Mouse (Mus musculus): Measurements from ENCODE around the gene Tmem132e. TPM values are rescaled to one million over a fixed set of nuclear protein-coding genes. Genes with fewer than 3 reads are reported as not detected.

The Tmem132e gene
- polyA plus RNA-seq, 1 experiment from 2014 or later: not detected

GRCm38 (mm10) chr11:82405641-82406040 lies 16.9 kb downstream of the Tmem132e start:
- 55% methylated on average over 3 of the region's 3 CpGs for WGBS (ENCODE audit: missing documents)
- H3K27ac ChIP-seq: no peak overlapping the region
- H3K36me3 ChIP-seq (ENCODE audit: inconsistent target): no peaks in the 10 kb centered on the region
- no peaks in the 10 kb centered on the region for H3K79me2 ChIP-seq (ENCODE audit: inconsistent target)
- H3K4me3 ChIP-seq (ENCODE audit: inconsistent target): no peak overlapping the region

DNA sequence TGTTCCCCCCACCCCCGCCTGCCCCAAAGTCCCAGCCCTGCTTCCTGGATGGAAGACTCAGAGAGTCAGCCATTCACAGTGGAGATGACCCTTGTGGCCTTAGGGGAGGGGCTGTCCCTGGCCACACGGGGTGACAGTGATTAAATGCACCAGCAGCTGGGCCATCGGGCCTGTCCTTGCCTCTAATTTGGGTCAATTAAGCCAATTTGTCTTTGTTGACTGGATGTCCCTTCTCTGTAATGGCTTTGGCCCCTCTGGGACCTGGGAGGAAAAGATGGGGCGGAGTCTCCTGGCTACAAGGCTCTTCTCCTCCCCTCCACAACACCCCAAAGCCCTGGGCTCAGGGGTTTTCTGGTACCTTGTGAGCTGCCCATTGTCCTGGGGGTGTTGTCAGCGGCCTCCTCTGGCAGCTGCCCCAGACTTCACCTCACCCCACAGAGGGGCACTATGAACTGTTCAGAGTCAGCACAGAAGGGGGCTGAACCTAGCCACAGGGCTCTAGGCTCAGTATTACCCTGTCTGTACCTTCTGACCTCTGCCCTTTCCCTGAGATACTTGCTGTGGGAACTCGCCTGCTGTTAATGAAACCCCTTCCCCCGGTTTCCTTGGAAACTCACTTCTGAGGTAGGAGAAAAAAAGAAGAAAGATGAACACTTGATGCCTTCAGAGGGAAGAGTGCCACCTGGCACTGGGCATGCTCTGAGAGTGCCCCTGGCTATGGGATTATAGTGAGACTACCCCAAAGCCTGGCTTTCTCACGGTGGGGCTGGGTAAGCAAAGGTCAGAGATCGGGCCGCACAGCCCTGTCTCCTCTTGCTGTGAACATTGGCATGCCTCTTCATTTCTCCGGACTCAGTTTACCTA lies 17.9 kb downstream of the Tmem132e start:
- Histone ChIP-seq H3K79me2 (ENCODE audit: inconsistent target) (no peaks in the 10 kb centered on the region), H3K36me3 (ENCODE audit: inconsistent target) (no peaks in the 10 kb centered on the region), H3K4me3 (ENCODE audit: inconsistent target) (no peak overlapping the region), H3K27ac (no peak overlapping the region)
- WGBS (ENCODE audit: missing documents): 75% methylated on average over 11 of the region's 11 CpGs

GRCm38 (mm10) chr11:82412496-82412895 lies 23.8 kb downstream of the Tmem132e start:
- no peaks in the 10 kb centered on the region for H3K79me2 ChIP-seq (ENCODE audit: inconsistent target)
- WGBS (ENCODE audit: missing documents): 70% methylated on average over 1 of the region's 1 CpGs
- no peak overlapping the region for H3K27ac ChIP-seq
- no peaks in the 10 kb centered on the region for H3K36me3 ChIP-seq (ENCODE audit: inconsistent target)
- no peak overlapping the region for H3K4me3 ChIP-seq (ENCODE audit: inconsistent target)

GRCm38 (mm10) chr11:82418337-82419041 lies 29.8 kb downstream of the Tmem132e start:
- WGBS (ENCODE audit: missing documents): 100% methylated on average over 2 of the region's 9 CpGs
- H3K27ac ChIP-seq: no peak overlapping the region
- no peaks in the 10 kb centered on the region for H3K36me3 ChIP-seq (ENCODE audit: inconsistent target)
- no peak overlapping the region for H3K4me3 ChIP-seq (ENCODE audit: inconsistent target)
- H3K79me2 ChIP-seq (ENCODE audit: inconsistent target): no peaks in the 10 kb centered on the region

- Histone ChIP-seq H3K4me3 (ENCODE audit: inconsistent target) (no peak overlapping the region), H3K36me3 (ENCODE audit: inconsistent target) (no peaks in the 10 kb centered on the region), H3K27ac (no peak overlapping the region), H3K79me2 (ENCODE audit: inconsistent target) (no peaks in the 10 kb centered on the region)
- WGBS (ENCODE audit: missing documents): 24% methylated on average over 5 of the region's 5 CpGs
These were observed 33.2 kb downstream of the Tmem132e start for GRCm38 (mm10) chr11:82421909-82422308.

- WGBS (ENCODE audit: missing documents): 93% methylated on average over 4 of the region's 4 CpGs
- H3K4me3 ChIP-seq (ENCODE audit: inconsistent target): no peak overlapping the region
- no peak overlapping the region for H3K27ac ChIP-seq
These were observed 34.8 kb downstream of the Tmem132e start for GRCm38 (mm10) chr11:82423521-82423920.

DNA sequence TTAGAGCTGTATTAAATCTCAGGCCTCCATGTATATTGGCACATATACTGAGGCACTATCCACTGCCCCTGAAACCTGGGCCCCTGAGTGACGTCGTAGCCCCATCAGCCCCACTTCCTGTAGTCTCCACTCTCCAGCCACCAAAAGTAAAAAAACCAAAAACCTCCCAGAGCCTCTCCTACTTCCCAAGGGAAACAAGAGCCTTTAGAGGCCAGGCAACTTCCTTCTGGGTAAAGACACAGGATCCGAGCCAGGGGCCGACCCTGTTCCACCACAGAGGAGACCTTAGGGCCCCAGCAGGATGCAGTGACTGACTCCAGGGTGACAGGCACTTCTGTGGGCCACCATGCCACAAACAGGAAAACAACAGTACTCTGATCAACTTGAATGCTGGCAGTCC lies 40.1 kb downstream of the Tmem132e start:
- WGBS (ENCODE audit: missing documents): 39% methylated on average over 4 of the region's 4 CpGs
- H3K36me3 ChIP-seq (ENCODE audit: inconsistent target): no peaks in the 10 kb centered on the region
- H3K27ac ChIP-seq: no peak overlapping the region
- no peak overlapping the region for H3K4me3 ChIP-seq (ENCODE audit: inconsistent target)
- H3K79me2 ChIP-seq (ENCODE audit: inconsistent target): no peaks in the 10 kb centered on the region

More at GRCm38 (mm10) chr11:82423521-82423920, 34.8 kb downstream of the Tmem132e start:
- Histone ChIP-seq H3K79me2 (ENCODE audit: inconsistent target) (no peaks in the 10 kb centered on the region), H3K36me3 (ENCODE audit: inconsistent target) (no peaks in the 10 kb centered on the region)

DNA sequence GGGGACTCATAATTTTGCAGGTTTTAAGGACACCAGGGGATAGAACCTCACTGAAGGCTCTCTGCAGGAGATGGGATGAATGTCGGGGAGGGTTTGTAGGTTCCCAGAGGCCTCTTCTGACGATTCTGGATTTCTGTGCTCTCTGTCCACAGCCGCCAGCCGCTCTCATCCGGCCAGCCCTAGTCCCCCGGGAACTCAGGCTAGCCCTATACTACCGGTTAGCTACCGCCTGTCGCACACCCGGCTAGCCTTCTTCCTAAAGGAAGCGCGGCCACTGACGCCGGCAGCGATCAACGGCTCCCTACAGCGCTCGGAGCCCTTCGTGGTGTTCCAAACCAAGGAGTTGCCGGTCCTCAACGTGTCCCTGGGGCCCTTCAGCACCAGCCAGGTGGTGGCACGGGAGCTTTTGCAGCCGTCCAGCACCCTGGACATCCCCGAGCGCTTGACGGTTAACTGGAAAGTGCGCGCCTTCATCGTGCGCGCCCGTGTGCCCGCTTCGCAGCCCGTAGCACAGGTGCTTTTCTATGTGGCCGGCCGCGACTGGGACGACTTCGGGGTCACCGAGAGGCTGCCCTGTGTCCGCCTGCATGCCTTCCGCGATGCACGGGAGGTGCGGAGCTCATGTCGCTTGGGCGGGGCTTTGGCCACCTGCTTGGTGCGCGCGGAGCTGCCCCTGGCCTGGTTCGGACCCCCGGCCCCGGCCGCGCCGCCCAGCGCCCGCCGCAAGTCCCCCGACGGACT lies 45.6 kb downstream of the Tmem132e start:
- H3K79me2 ChIP-seq (ENCODE audit: inconsistent target): no peaks in the 10 kb centered on the region
- H3K4me3 ChIP-seq (ENCODE audit: inconsistent target): no peak overlapping the region
- WGBS (ENCODE audit: missing documents): 4% methylated on average over 62 of the region's 62 CpGs
- H3K36me3 ChIP-seq (ENCODE audit: inconsistent target): no peaks in the 10 kb centered on the region
- H3K27ac ChIP-seq: no peak overlapping the region

DNA sequence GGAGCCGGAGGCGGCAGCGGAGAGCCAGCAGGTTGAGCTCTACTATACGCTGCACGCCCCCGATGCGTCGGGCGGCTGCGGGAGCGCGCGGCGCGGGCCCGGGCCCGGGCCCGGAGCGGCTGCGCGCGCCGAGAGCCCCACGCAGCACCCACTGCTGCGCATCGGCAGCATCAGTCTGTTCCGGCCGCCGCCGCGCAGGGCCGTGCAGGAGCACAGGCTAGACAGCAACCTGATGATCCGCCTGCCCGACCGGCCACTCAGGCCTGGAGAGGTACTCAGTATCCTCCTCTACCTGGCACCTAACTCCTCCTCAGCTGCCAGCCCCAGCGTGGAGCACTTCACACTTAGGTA lies 46.1 kb downstream of the Tmem132e start:
- no peak overlapping the region for H3K27ac ChIP-seq
- H3K36me3 ChIP-seq (ENCODE audit: inconsistent target): no peaks in the 10 kb centered on the region
- H3K4me3 ChIP-seq (ENCODE audit: inconsistent target): no peak overlapping the region
- H3K79me2 ChIP-seq (ENCODE audit: inconsistent target): no peaks in the 10 kb centered on the region
- 6% methylated on average over 36 of the region's 36 CpGs for WGBS (ENCODE audit: missing documents)

- no peak overlapping the region for H3K27ac ChIP-seq
- no peaks in the 10 kb centered on the region for H3K36me3 ChIP-seq (ENCODE audit: inconsistent target)
- no peaks in the 10 kb centered on the region for H3K79me2 ChIP-seq (ENCODE audit: inconsistent target)
- no peak overlapping the region for H3K4me3 ChIP-seq (ENCODE audit: inconsistent target)
- 65% methylated on average over 9 of the region's 9 CpGs for WGBS (ENCODE audit: missing documents)
These were observed 59.8 kb downstream of the Tmem132e start for GRCm38 (mm10) chr11:82448485-82448884.

- Histone ChIP-seq H3K27ac (no peak overlapping the region), H3K79me2 (ENCODE audit: inconsistent target) (no peaks in the 10 kb centered on the region), H3K4me3 (ENCODE audit: inconsistent target) (no peak overlapping the region), H3K36me3 (ENCODE audit: inconsistent target) (no peaks in the 10 kb centered on the region)
- 73% methylated on average over 5 of the region's 5 CpGs for WGBS (ENCODE audit: missing documents)
These were observed 63.8 kb downstream of the Tmem132e start for GRCm38 (mm10) chr11:82452516-82452915.

DNA sequence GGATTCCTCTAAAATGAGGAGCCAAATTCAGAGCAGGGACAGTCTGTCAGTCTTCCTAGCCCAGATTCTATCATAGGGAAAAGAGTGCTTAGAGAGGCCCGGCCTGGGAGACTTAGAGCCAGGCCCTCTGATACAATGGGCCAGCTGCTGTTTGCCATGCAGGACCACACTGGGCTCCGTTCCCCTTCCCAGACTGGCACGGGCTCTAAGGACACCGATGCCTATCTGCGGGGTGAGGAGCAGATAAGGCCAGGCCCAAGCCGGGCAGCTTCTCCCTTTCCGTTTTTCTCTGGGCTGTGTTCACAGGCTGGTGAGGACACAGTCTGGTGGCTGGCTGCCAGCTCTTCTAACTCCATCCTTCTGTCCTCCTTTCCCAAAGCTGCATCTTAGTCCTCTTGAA lies 64.5 kb downstream of the Tmem132e start:
- WGBS (ENCODE audit: missing documents): 85% methylated on average over 7 of the region's 7 CpGs
- Histone ChIP-seq H3K27ac (no peak overlapping the region), H3K36me3 (ENCODE audit: inconsistent target) (no peaks in the 10 kb centered on the region), H3K4me3 (ENCODE audit: inconsistent target) (no peak overlapping the region), H3K79me2 (ENCODE audit: inconsistent target) (no peaks in the 10 kb centered on the region)

- 79% methylated on average over 7 of the region's 7 CpGs for WGBS (ENCODE audit: missing documents)
- no peaks in the 10 kb centered on the region for H3K79me2 ChIP-seq (ENCODE audit: inconsistent target)
- H3K36me3 ChIP-seq (ENCODE audit: inconsistent target): no peaks in the 10 kb centered on the region
- H3K4me3 ChIP-seq (ENCODE audit: inconsistent target): no peak overlapping the region
- H3K27ac ChIP-seq: no peak overlapping the region
These were observed 72.6 kb downstream of the Tmem132e start for GRCm38 (mm10) chr11:82461326-82461725.

DNA sequence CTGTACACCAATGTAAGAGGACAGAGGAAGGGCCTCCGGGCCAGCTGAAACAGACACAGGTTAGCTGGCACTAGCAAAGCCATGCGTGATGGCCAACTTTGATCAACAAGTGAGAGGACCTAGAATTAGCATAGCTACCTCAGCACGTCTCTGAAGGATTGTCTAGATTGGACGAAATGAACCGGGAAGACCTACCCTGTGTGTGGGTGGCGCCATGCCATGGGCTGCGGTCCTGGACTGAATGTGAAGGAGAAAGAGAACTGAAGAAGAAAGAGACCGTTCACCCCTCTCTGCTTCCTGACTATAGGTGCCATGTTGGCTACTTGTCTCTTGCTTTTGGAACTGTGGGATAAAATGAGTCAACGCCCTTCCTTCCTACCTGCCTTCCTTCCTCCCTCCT lies 76.8 kb downstream of the Tmem132e start:
- no peaks in the 10 kb centered on the region for H3K36me3 ChIP-seq (ENCODE audit: inconsistent target)
- no peaks in the 10 kb centered on the region for H3K79me2 ChIP-seq (ENCODE audit: inconsistent target)
- H3K27ac ChIP-seq: no peak overlapping the region
- H3K4me3 ChIP-seq (ENCODE audit: inconsistent target): no peak overlapping the region
- 97% methylated on average over 9 of the region's 9 CpGs for WGBS (ENCODE audit: missing documents)

DNA sequence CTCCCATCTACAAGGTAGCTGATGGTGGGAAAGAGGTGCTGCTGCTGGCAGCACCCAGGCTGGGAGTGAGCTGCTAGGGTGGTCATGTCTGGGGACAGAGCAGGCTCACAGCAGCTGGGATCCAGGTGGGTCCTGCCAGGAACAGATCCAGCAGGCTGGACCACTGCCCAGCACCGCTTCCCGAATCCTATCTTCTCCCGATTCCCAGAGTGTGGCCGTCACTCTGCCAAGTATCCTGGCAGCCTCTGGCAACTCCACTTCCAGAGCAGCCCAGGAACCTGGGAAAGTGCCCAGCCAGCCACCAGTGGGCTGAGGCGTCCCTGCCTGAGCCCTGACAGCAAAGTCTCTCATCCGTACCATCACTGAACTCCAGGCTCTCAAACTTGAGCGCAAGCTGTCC lies 78.5 kb downstream of the Tmem132e start:
- Histone ChIP-seq H3K4me3 (ENCODE audit: inconsistent target) (no peak overlapping the region), H3K36me3 (ENCODE audit: inconsistent target) (no peaks in the 10 kb centered on the region), H3K79me2 (ENCODE audit: inconsistent target) (no peaks in the 10 kb centered on the region), H3K27ac (no peak overlapping the region)
- WGBS (ENCODE audit: missing documents): 94% methylated on average over 7 of the region's 7 CpGs

Measured in macrophage (primary cell).